Mouse (Mus musculus) embryonic facial prominence, embryonic 11.5 days (tissue): Measurements from ENCODE around the gene Stat3. TPM values are rescaled to one million over a fixed set of nuclear protein-coding genes. Genes with fewer than 3 reads are reported as not detected.

ENCODE experiments used
- ATAC-seq: fragments of 200-750 bp; cut with Nextera tagmentation; replicated peaks from 2 replicates; pipeline ENCODE4 v1.8.0; 2017; ENCODE audit warnings: low read depth; ENCODE audit not compliant: insufficient number of reproducible peaks, low FRiP score, low TSS enrichment
- DNase-seq: peaks from one replicate; pipeline ENCODE4 v3.0.0-alpha.2; 2015; ENCODE audit warnings: low spot score
- H3K27ac ChIP-seq: fragments of 300-500 bp; sonication (generic); replicated peaks from 2 replicates; pipeline ENCODE4 v1.5.1; 2014; ENCODE audit warnings: mild to moderate bottlenecking, low read depth, low read length, control low read depth
- H3K27me3 ChIP-seq: fragments of 300-500 bp; sonication (generic); 2 replicates; pipeline ENCODE4 v1.6.1; 2014; ENCODE audit warnings: mild to moderate bottlenecking, low read length, moderate library complexity, mixed read lengths; ENCODE audit not compliant: control insufficient read depth, insufficient read depth
- H3K36me3 ChIP-seq: fragments of 300-500 bp; sonication (generic); replicated peaks from 2 replicates; pipeline ENCODE4 v1.6.1; 2014; ENCODE audit warnings: low read depth, mild to moderate bottlenecking, low read length, moderate library complexity, mixed read lengths; ENCODE audit not compliant: control insufficient read depth, insufficient read depth
- H3K4me1 ChIP-seq: fragments of 300-500 bp; sonication (generic); 2 replicates; pipeline ENCODE4 v1.6.1; 2014; ENCODE audit warnings: low read length, mixed read lengths; ENCODE audit not compliant: control insufficient read depth, insufficient read depth
- H3K4me2 ChIP-seq: fragments of 300-500 bp; sonication (generic); 2 replicates; pipeline ENCODE4 v1.6.1; 2014; ENCODE audit warnings: low read depth, mild to moderate bottlenecking, control low read depth, low read length, moderate library complexity
- H3K4me3 ChIP-seq: fragments of 300-500 bp; sonication (generic); 2 replicates; pipeline ENCODE4 v1.5.1; 2014; ENCODE audit warnings: low read depth, low read length, control low read depth
- H3K9ac ChIP-seq: fragments of 300-500 bp; sonication (generic); replicated peaks from 2 replicates; pipeline ENCODE4 v1.6.1; 2014; ENCODE audit warnings: mild to moderate bottlenecking, control low read depth, low read length
- H3K9me3 ChIP-seq: fragments of 300-500 bp; sonication (generic); replicated peaks from 2 replicates; pipeline ENCODE4 v1.6.1; 2016; ENCODE audit warnings: mild to moderate bottlenecking, low read length, inconsistent platforms, mixed read lengths; ENCODE audit not compliant: control insufficient read depth
- WGBS: fragments of 180-500 bp; shearing (Covaris S2); extraction: QIAGEN DNeasy Blood & Tissue Kit; methylation state at CpG from one replicate; pipeline ENCODE4 v1.1.7; 2014; 5-methylcytosine and 5-hydroxymethylcytosine counted together
- polyA plus RNA-seq: library from polyadenylated mRNA; unstranded; fragments of >200 nt; fragmentation: Nextera tagmentation; extraction: Ambion mirVana; gene quantifications from 2 replicates; pipeline ENCODE4 v1.2.1, GENCODE M21; 2014

Stat3 gene
- polyA plus RNA-seq, 1 experiment from 2014 or later = 23.5 TPM

DNA sequence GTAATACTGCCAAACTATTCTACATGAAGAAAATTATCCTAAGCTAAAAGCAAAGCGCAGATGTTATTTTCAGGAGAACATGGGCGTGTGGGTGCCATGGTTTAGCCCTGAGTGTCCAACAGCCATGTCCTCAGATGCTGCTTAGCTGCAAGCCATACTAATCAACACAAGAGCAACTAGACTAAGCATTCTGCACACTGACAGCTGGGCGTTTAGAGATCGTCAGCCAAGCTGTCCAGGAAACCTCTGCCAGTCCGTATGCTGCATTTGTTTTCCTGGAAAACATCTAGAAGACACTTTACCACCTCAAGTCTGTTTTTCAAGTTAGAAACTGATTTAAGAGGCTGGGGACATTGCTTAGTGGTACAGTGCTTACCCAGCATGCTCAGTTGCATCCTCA, 24.9 kb downstream of the Stat3 start:
- no peaks in the 10 kb centered on the region for H3K36me3 ChIP-seq
- no peak for ATAC-seq
- 86% methylated on average over 5 of the region's 5 CpGs for WGBS
- H3K9ac ChIP-seq = no peak overlapping the region
- no peak for DNase-seq
- H3K27ac ChIP-seq = no peak overlapping the region
- no peaks in the 10 kb centered on the region for H3K27me3 ChIP-seq
- no peak overlapping the region for H3K4me3 ChIP-seq
- no peaks in the 10 kb centered on the region for H3K4me1 ChIP-seq
- no peak overlapping the region for H3K4me2 ChIP-seq
- no peaks in the 10 kb centered on the region for H3K9me3 ChIP-seq

GRCm38 (mm10) chr11:100912401-100913155, 26.8 kb downstream of the Stat3 start:
- no peak overlapping the region for H3K27ac ChIP-seq
- 85% methylated on average over 17 of the region's 17 CpGs for WGBS
- H3K27me3 ChIP-seq = no peaks in the 10 kb centered on the region
- no peak for DNase-seq
- no peak overlapping the region for H3K4me2 ChIP-seq
- no peaks in the 10 kb centered on the region for H3K4me1 ChIP-seq
- H3K4me3 ChIP-seq = no peak overlapping the region
- H3K9ac ChIP-seq = no peak overlapping the region
- no peak for ATAC-seq
- no peaks in the 10 kb centered on the region for H3K36me3 ChIP-seq
- no peaks in the 10 kb centered on the region for H3K9me3 ChIP-seq

- 85% methylated on average over 9 of the region's 9 CpGs for WGBS
- ATAC-seq (no peak), DNase-seq (no peak)
- H3K36me3 ChIP-seq = no peaks in the 10 kb centered on the region
- no peak overlapping the region for H3K27ac ChIP-seq
- H3K9ac ChIP-seq = no peak overlapping the region
- no peaks in the 10 kb centered on the region for H3K27me3 ChIP-seq
- no peaks in the 10 kb centered on the region for H3K9me3 ChIP-seq
- H3K4me3 ChIP-seq = no peak overlapping the region
- no peak overlapping the region for H3K4me2 ChIP-seq
- H3K4me1 ChIP-seq = no peaks in the 10 kb centered on the region
Observed at GRCm38 (mm10) chr11:100908567-100908966, 30.8 kb downstream of the Stat3 start.

- WGBS = 81% methylated on average over 2 of the region's 2 CpGs
- no peak overlapping the region for H3K4me2 ChIP-seq
- H3K9ac ChIP-seq = no peak overlapping the region
- DNase-seq (no peak), ATAC-seq (no peak)
- no peaks in the 10 kb centered on the region for H3K4me1 ChIP-seq
- H3K9me3 ChIP-seq = no peaks in the 10 kb centered on the region
- no peaks in the 10 kb centered on the region for H3K27me3 ChIP-seq
- no peak overlapping the region for H3K4me3 ChIP-seq
- H3K36me3 ChIP-seq = no peaks in the 10 kb centered on the region
- no peak overlapping the region for H3K27ac ChIP-seq
Observed at GRCm38 (mm10) chr11:100908112-100908511, 31.2 kb downstream of the Stat3 start.

GRCm38 (mm10) chr11:100906885-100907284, 32.5 kb downstream of the Stat3 start:
- 86% methylated on average over 4 of the region's 4 CpGs for WGBS
- ATAC-seq (no peak), DNase-seq (no peak)
- H3K27me3 ChIP-seq = no peaks in the 10 kb centered on the region
- H3K9me3 ChIP-seq = no peaks in the 10 kb centered on the region
- H3K4me3 ChIP-seq = no peak overlapping the region
- 0 out of 2 replicates have a peak, but pooled peaks cover under 1% of the 10 kb centered on the region for H3K36me3 ChIP-seq
- H3K4me1 ChIP-seq = no peaks in the 10 kb centered on the region
- H3K4me2 ChIP-seq = no peak overlapping the region
- no peak overlapping the region for H3K9ac ChIP-seq
- no peak overlapping the region for H3K27ac ChIP-seq

DNA sequence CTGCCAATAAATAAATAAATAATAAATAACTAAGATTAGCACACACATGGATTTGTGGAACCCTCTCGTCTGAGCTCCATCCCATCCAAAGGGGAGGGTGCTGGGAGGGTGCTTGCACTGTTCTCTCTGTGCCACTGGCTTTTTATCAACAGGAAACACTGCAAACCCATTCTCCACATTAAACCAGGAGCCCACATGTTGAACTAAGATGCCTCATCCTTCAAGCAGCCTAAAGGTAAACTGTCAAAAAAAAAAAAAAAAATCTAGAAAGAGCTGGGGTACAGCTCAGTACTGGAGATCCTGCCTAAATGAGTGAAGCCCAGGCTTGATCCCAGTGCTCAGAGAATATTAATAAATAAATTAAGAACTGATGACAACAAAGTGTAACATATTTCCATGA, 33.4 kb downstream of the Stat3 start:
- ATAC-seq = no peak
- H3K4me3 ChIP-seq = no peak overlapping the region
- WGBS = 71% methylated on average over 1 of the region's 1 CpGs
- H3K9ac ChIP-seq = no peak overlapping the region
- peaks cover 3% of the 10 kb centered on the region; the same call in 1 of the 2 replicates for H3K36me3 ChIP-seq
- no peak for DNase-seq
- H3K27me3 ChIP-seq = no peaks in the 10 kb centered on the region
- H3K4me1 ChIP-seq = no peaks in the 10 kb centered on the region
- no peak overlapping the region for H3K4me2 ChIP-seq
- no peaks in the 10 kb centered on the region for H3K9me3 ChIP-seq
- no peak overlapping the region for H3K27ac ChIP-seq

DNA sequence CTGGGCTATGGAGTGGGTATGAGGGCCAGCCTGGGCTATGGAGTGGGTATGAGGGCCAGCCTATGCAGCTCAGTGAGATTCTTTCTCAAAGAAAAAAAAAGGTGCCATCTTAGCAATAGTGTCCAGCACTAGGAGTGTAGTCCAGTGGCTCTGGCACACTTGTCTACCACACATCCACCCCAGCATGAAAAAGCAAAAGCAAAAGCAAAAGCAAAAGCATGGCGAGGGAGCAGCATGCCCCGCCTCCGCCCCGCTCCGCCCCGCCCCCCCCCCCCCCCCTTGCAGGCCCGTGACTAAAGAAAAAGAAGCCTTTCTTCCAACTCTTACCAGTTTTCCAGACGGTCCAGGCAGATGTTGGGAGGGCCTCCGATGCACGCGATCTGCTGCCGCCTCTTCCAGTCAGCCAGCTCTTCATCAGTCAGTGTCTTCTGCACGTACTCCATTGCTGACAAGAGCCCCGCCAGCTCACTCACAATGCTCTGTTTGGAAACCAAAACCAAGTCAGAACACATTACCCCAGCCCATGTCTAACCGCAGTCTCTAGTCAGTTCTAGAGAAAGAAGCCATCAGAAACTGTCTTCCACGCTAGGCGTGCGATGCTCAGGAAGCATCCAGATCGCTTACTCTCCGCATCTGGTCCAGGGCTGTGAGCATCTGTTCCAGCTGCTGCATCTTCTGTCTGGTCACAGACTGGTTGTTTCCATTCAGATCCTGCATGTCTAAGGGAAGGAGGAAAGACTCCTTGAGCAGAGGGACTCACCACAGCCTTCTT, 34.6 kb downstream of the Stat3 start:
- H3K4me2 ChIP-seq = no peak overlapping the region
- H3K9ac ChIP-seq = no peak overlapping the region
- H3K9me3 ChIP-seq = no peaks in the 10 kb centered on the region
- no peak for DNase-seq
- no peak overlapping the region for H3K4me3 ChIP-seq
- H3K27ac ChIP-seq = no peak overlapping the region
- peaks cover 3% of the 10 kb centered on the region; the same call in 1 of the 2 replicates for H3K36me3 ChIP-seq
- H3K27me3 ChIP-seq = no peaks in the 10 kb centered on the region
- H3K4me1 ChIP-seq = no peaks in the 10 kb centered on the region
- no peak for ATAC-seq
- 73% methylated on average over 15 of the region's 20 CpGs for WGBS
